Mouse (Mus musculus) adrenal gland, postnatal 25 days (tissue): Measurements from ENCODE around the gene Fam160a1. TPM values are rescaled to one million over a fixed set of nuclear protein-coding genes. Genes with fewer than 3 reads are reported as not detected.

Experiments used
- DNase-seq: peaks from one replicate; pipeline ENCODE4 v3.0.0; 2021; ENCODE audit warnings: mixed read lengths
- total RNA-seq: library from RNA; stranded (reverse); gene quantifications from 2 replicates; pipeline ENCODE4 v1.2.3, GENCODE M21; 2021

Gene Fam160a1
- total RNA-seq, 1 experiment from 2014 or later, result 9.2 TPM

- DNase-seq, result no peak
Observed at GRCm38 (mm10) chr3:85827283-85827682, 10.2 kb upstream of the Fam160a1 start.

GRCm38 (mm10) chr3:85820839-85821548 lies 3.9 kb upstream of the Fam160a1 start:
- no peak for DNase-seq

- no peak for DNase-seq
Observed at GRCm38 (mm10) chr3:85819319-85819718, 2.2 kb upstream of the Fam160a1 start.

GRCm38 (mm10) chr3:85814241-85814640 lies 2.9 kb downstream of the Fam160a1 start:
- DNase-seq, result peak; percentile 70

GRCm38 (mm10) chr3:85813101-85814014 lies 3.7 kb downstream of the Fam160a1 start:
- DNase-seq, result no peak

- DNase-seq, result no peak
Observed at GRCm38 (mm10) chr3:85812010-85812409, 5.1 kb downstream of the Fam160a1 start.

- DNase-seq, result no peak
Observed at GRCm38 (mm10) chr3:85793166-85793565, 23.9 kb downstream of the Fam160a1 start.

GRCm38 (mm10) chr3:85789748-85790147 lies 27.3 kb downstream of the Fam160a1 start:
- DNase-seq, result no peak

GRCm38 (mm10) chr3:85786501-85786900 lies 30.6 kb downstream of the Fam160a1 start:
- DNase-seq, result peak; percentile 7

GRCm38 (mm10) chr3:85780906-85781305 lies 36.2 kb downstream of the Fam160a1 start:
- DNase-seq, result no peak

- DNase-seq, result no peak
Observed at GRCm38 (mm10) chr3:85780332-85780731, 36.8 kb downstream of the Fam160a1 start.

GRCm38 (mm10) chr3:85777841-85778240 lies 39.2 kb downstream of the Fam160a1 start:
- DNase-seq, result no peak

GRCm38 (mm10) chr3:85777356-85777755 lies 39.7 kb downstream of the Fam160a1 start:
- DNase-seq, result no peak

- no peak for DNase-seq
Observed at GRCm38 (mm10) chr3:85776707-85777106, 40.4 kb downstream of the Fam160a1 start.

- no peak for DNase-seq
Observed at GRCm38 (mm10) chr3:85776126-85776525, 41.0 kb downstream of the Fam160a1 start.

- peak; percentile 18 for DNase-seq
Observed at GRCm38 (mm10) chr3:85773886-85774285, 43.2 kb downstream of the Fam160a1 start.

- no peak for DNase-seq
Observed at GRCm38 (mm10) chr3:85773425-85773824, 43.7 kb downstream of the Fam160a1 start.

- DNase-seq, result no peak
Observed at GRCm38 (mm10) chr3:85764937-85765337, 52.2 kb downstream of the Fam160a1 start.

- no peak for DNase-seq
Observed at GRCm38 (mm10) chr3:85764008-85764834, 52.9 kb downstream of the Fam160a1 start.

- no peak for DNase-seq
Observed at GRCm38 (mm10) chr3:85757944-85758343, 59.1 kb downstream of the Fam160a1 start.

GRCm38 (mm10) chr3:85757435-85757834 lies 59.7 kb downstream of the Fam160a1 start:
- no peak for DNase-seq

- DNase-seq, result no peak
Observed at GRCm38 (mm10) chr3:85749348-85749747, 67.7 kb downstream of the Fam160a1 start.
